Mouse (Mus musculus) kidney, embryonic 16.5 days (tissue): ENCODE measurements around the gene 1700057G04Rik. TPM values are rescaled to one million over a fixed set of nuclear protein-coding genes. Genes with fewer than 3 reads are reported as not detected.

ENCODE experiments used
- microRNA-seq: library from miRNA; unstranded; fragments of <30 nt; microRNA quantifications from one replicate; pipeline ENCODE4, GENCODE M21; 2016
- polyA plus RNA-seq: library from polyadenylated mRNA; unstranded; fragments of >200 nt; fragmentation: Nextera tagmentation; extraction: Ambion mirVana; gene quantifications from 2 replicates; pipeline ENCODE4 v1.2.1, GENCODE M21; 2015

1700057G04Rik gene
- polyA plus RNA-seq, 1 experiment from 2014 or later, result not detected

Small RNA genes lying within 50 kb of the gene (microRNA-seq; reads per million reads assigned to microRNA genes)
- gene Mir6386, result not detected

Other genes with a start within 250 kb of the 1700057G04Rik start
- gene Plscr5, start 116.4 kb upstream of the 1700057G04Rik start, polyA plus RNA-seq, result not detected in 2 replicates
- 82.2 and 82.5 TPM in 2 replicates for gene Plscr1, start 59.6 kb upstream of the 1700057G04Rik start, polyA plus RNA-seq
- 42.7 and 47.8 TPM in 2 replicates for gene Plscr2, start 33.8 kb upstream of the 1700057G04Rik start, polyA plus RNA-seq
- gene Plscr4, start 148.0 kb downstream of the 1700057G04Rik start, polyA plus RNA-seq, result 4.5 and 4.9 TPM in 2 replicates
- 42.1 and 42.7 TPM in 2 replicates for gene Plod2, start 232.8 kb downstream of the 1700057G04Rik start, polyA plus RNA-seq